Mouse (Mus musculus): ENCODE results near the gene Vdac1. TPM values are rescaled to one million over a fixed set of nuclear protein-coding genes. Genes with fewer than 3 reads are reported as not detected.

Gene Vdac1
- polyA plus RNA-seq, 1 experiment from 2014 or later, result 275 TPM

GRCm38 (mm10) chr11:52361287-52361921, 744 bp downstream of the Vdac1 start:
- H3K4me1 ChIP-seq (ENCODE audit: control insufficient read depth, insufficient read depth, low read length), result peaks cover 19% of the 10 kb centered on the region; the same call in 1 of the 2 replicates
- peak overlapping the region; percentile 92 for H3K27ac ChIP-seq (replicated peaks; ENCODE audit: low read depth, low read length)
- H3K9me3 ChIP-seq (ENCODE audit: control insufficient read depth, low read length), result no peaks in the 10 kb centered on the region
- under 1% methylated on average over 47 of the region's 47 CpGs for WGBS
- H3K4me3 ChIP-seq (replicated peaks; ENCODE audit: low read depth, low read length), result peak overlapping the region; percentile 97
- ATAC-seq (ENCODE audit: low FRiP score, low TSS enrichment), result peak; percentile 56; the same call in 1 of the 2 replicates
- DNase-seq, result no peak
- peak overlapping the region; percentile 83 for H3K4me2 ChIP-seq (ENCODE audit: low read length)
- H3K36me3 ChIP-seq (ENCODE audit: control insufficient read depth, insufficient read depth, low read length), result no peaks in the 10 kb centered on the region
- H3K9ac ChIP-seq (replicated peaks; ENCODE audit: low read length), result peak overlapping the region; percentile 94
- H3K27me3 ChIP-seq (ENCODE audit: control insufficient read depth, insufficient read depth, low read length), result no peaks in the 10 kb centered on the region

- WGBS, result 93% methylated on average over 2 of the region's 2 CpGs
- DNase-seq (no peak), ATAC-seq (ENCODE audit: low FRiP score, low TSS enrichment) (no peak)
- Histone ChIP-seq H3K4me1 (ENCODE audit: control insufficient read depth, insufficient read depth, low read length) (peaks cover 19% of the 10 kb centered on the region; the same call in 1 of the 2 replicates), H3K9ac (replicated peaks; ENCODE audit: low read length) (no peak overlapping the region), H3K4me3 (replicated peaks; ENCODE audit: low read depth, low read length) (no peak overlapping the region), H3K27ac (replicated peaks; ENCODE audit: low read depth, low read length) (no peak overlapping the region), H3K4me2 (ENCODE audit: low read length) (no peak overlapping the region), H3K36me3 (ENCODE audit: control insufficient read depth, insufficient read depth, low read length) (no peaks in the 10 kb centered on the region), H3K9me3 (ENCODE audit: control insufficient read depth, low read length) (no peaks in the 10 kb centered on the region), H3K27me3 (ENCODE audit: control insufficient read depth, insufficient read depth, low read length) (no peaks in the 10 kb centered on the region)
Measured at GRCm38 (mm10) chr11:52364376-52364775, 3.7 kb downstream of the Vdac1 start.

GRCm38 (mm10) chr11:52365143-52365542, 4.5 kb downstream of the Vdac1 start:
- Histone ChIP-seq H3K4me2 (ENCODE audit: low read length) (no peak overlapping the region), H3K9ac (replicated peaks; ENCODE audit: low read length) (no peak overlapping the region), H3K27ac (replicated peaks; ENCODE audit: low read depth, low read length) (no peak overlapping the region), H3K9me3 (ENCODE audit: control insufficient read depth, low read length) (no peaks in the 10 kb centered on the region), H3K4me3 (replicated peaks; ENCODE audit: low read depth, low read length) (no peak overlapping the region), H3K27me3 (ENCODE audit: control insufficient read depth, insufficient read depth, low read length) (no peaks in the 10 kb centered on the region), H3K4me1 (ENCODE audit: control insufficient read depth, insufficient read depth, low read length) (peaks cover 16% of the 10 kb centered on the region; the same call in 1 of the 2 replicates), H3K36me3 (ENCODE audit: control insufficient read depth, insufficient read depth, low read length) (no peaks in the 10 kb centered on the region)
- DNase-seq (no peak), ATAC-seq (ENCODE audit: low FRiP score, low TSS enrichment) (no peak)
- 85% methylated on average over 1 of the region's 1 CpGs for WGBS

GRCm38 (mm10) chr11:52366358-52366757, 5.7 kb downstream of the Vdac1 start:
- H3K4me3 ChIP-seq (replicated peaks; ENCODE audit: low read depth, low read length), result no peak overlapping the region
- ATAC-seq (ENCODE audit: low FRiP score, low TSS enrichment), result no peak
- no peaks in the 10 kb centered on the region for H3K27me3 ChIP-seq (ENCODE audit: control insufficient read depth, insufficient read depth, low read length)
- peaks cover 16% of the 10 kb centered on the region; the same call in 1 of the 2 replicates for H3K4me1 ChIP-seq (ENCODE audit: control insufficient read depth, insufficient read depth, low read length)
- no peak overlapping the region for H3K9ac ChIP-seq (replicated peaks; ENCODE audit: low read length)
- no peak overlapping the region for H3K27ac ChIP-seq (replicated peaks; ENCODE audit: low read depth, low read length)
- DNase-seq, result no peak
- H3K9me3 ChIP-seq (ENCODE audit: control insufficient read depth, low read length), result no peaks in the 10 kb centered on the region
- H3K4me2 ChIP-seq (ENCODE audit: low read length), result no peak overlapping the region
- WGBS, result 91% methylated on average over 5 of the region's 5 CpGs
- H3K36me3 ChIP-seq (ENCODE audit: control insufficient read depth, insufficient read depth, low read length), result no peaks in the 10 kb centered on the region

- Histone ChIP-seq H3K27ac (replicated peaks; ENCODE audit: low read depth, low read length) (no peak overlapping the region), H3K4me2 (ENCODE audit: low read length) (no peak overlapping the region), H3K36me3 (ENCODE audit: control insufficient read depth, insufficient read depth, low read length) (no peaks in the 10 kb centered on the region), H3K9me3 (ENCODE audit: control insufficient read depth, low read length) (no peaks in the 10 kb centered on the region), H3K9ac (replicated peaks; ENCODE audit: low read length) (no peak overlapping the region), H3K4me1 (ENCODE audit: control insufficient read depth, insufficient read depth, low read length) (0 out of 2 replicates have a peak, but pooled peaks cover 7% of the 10 kb centered on the region), H3K27me3 (ENCODE audit: control insufficient read depth, insufficient read depth, low read length) (no peaks in the 10 kb centered on the region), H3K4me3 (replicated peaks; ENCODE audit: low read depth, low read length) (no peak overlapping the region)
- DNase-seq, result no peak
- ATAC-seq (ENCODE audit: low FRiP score, low TSS enrichment), result no peak
- 77% methylated on average over 10 of the region's 10 CpGs for WGBS
Measured at GRCm38 (mm10) chr11:52368176-52368985, 7.7 kb downstream of the Vdac1 start.

GRCm38 (mm10) chr11:52369252-52370134, 8.8 kb downstream of the Vdac1 start:
- 80% methylated on average over 9 of the region's 9 CpGs for WGBS
- Histone ChIP-seq H3K36me3 (ENCODE audit: control insufficient read depth, insufficient read depth, low read length) (no peaks in the 10 kb centered on the region), H3K4me3 (replicated peaks; ENCODE audit: low read depth, low read length) (no peak overlapping the region), H3K27me3 (ENCODE audit: control insufficient read depth, insufficient read depth, low read length) (no peaks in the 10 kb centered on the region), H3K27ac (replicated peaks; ENCODE audit: low read depth, low read length) (no peak overlapping the region), H3K4me2 (ENCODE audit: low read length) (no peak overlapping the region), H3K9me3 (ENCODE audit: control insufficient read depth, low read length) (no peaks in the 10 kb centered on the region), H3K4me1 (ENCODE audit: control insufficient read depth, insufficient read depth, low read length) (0 out of 2 replicates have a peak, but pooled peaks cover 6% of the 10 kb centered on the region), H3K9ac (replicated peaks; ENCODE audit: low read length) (no peak overlapping the region)
- ATAC-seq (ENCODE audit: low FRiP score, low TSS enrichment), result no peak
- no peak for DNase-seq

- Histone ChIP-seq H3K36me3 (ENCODE audit: control insufficient read depth, insufficient read depth, low read length) (peaks cover 4% of the 10 kb centered on the region; the same call in 1 of the 2 replicates), H3K27me3 (ENCODE audit: control insufficient read depth, insufficient read depth, low read length) (no peaks in the 10 kb centered on the region), H3K27ac (replicated peaks; ENCODE audit: low read depth, low read length) (peak overlapping the region; percentile 15; the same call in 1 of the 2 replicates), H3K9ac (replicated peaks; ENCODE audit: low read length) (no peak overlapping the region), H3K4me1 (ENCODE audit: control insufficient read depth, insufficient read depth, low read length) (0 out of 2 replicates have a peak, but pooled peaks cover under 1% of the 10 kb centered on the region), H3K9me3 (ENCODE audit: control insufficient read depth, low read length) (no peaks in the 10 kb centered on the region), H3K4me2 (ENCODE audit: low read length) (no peak overlapping the region), H3K4me3 (replicated peaks; ENCODE audit: low read depth, low read length) (no peak overlapping the region)
- DNase-seq (no peak), ATAC-seq (ENCODE audit: low FRiP score, low TSS enrichment) (no peak)
- 100% methylated on average over 2 of the region's 2 CpGs for WGBS
Measured at GRCm38 (mm10) chr11:52370135-52370452, 9.4 kb downstream of the Vdac1 start.

DNA sequence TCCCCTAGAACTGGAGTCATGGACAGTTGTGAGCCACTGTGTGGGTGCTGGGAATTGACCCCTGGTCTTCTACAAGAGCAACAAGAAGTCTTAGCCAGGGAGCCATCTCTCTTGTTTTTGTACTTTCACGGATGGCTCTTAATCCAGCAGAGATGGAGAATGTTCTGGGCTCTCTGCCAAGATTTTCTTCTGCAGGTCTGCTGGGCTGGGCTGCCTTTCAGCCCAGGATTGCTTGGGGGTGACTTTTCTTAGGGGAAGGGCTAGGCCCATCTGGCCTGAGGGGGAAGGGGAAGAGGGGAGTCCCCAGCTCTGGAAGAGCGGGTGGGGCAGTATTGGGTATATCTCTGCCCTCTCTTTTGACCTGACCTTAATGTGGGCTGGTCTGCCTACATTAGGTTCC, 9.9 kb downstream of the Vdac1 start:
- no peak overlapping the region for H3K4me3 ChIP-seq (replicated peaks; ENCODE audit: low read depth, low read length)
- H3K36me3 ChIP-seq (ENCODE audit: control insufficient read depth, insufficient read depth, low read length), result peaks cover 8% of the 10 kb centered on the region; the same call in 1 of the 2 replicates
- no peak overlapping the region for H3K4me2 ChIP-seq (ENCODE audit: low read length)
- H3K27me3 ChIP-seq (ENCODE audit: control insufficient read depth, insufficient read depth, low read length), result no peaks in the 10 kb centered on the region
- peak; percentile 31; the same call in 1 of the 2 replicates for ATAC-seq (ENCODE audit: low FRiP score, low TSS enrichment)
- DNase-seq, result peak; percentile 79
- peak overlapping the region; percentile 15; the same call in 1 of the 2 replicates for H3K27ac ChIP-seq (replicated peaks; ENCODE audit: low read depth, low read length)
- H3K9ac ChIP-seq (replicated peaks; ENCODE audit: low read length), result no peak overlapping the region
- no peaks in the 10 kb centered on the region for H3K4me1 ChIP-seq (ENCODE audit: control insufficient read depth, insufficient read depth, low read length)
- H3K9me3 ChIP-seq (ENCODE audit: control insufficient read depth, low read length), result no peaks in the 10 kb centered on the region
- WGBS, result 39% methylated on average over 2 of the region's 2 CpGs

Data from midbrain, embryonic 14.5 days (tissue).